Mouse (Mus musculus) MEL (cell line): ENCODE measurements at regions not wholly inside any gene's neighbourhood (a gene's known extent, or its start where the extent isn't known, plus 50 kb on each side); places are given as distances from the start of the nearest gene placed in this dataset.

Source experiments
- CHD1 ChIP-seq: IDR thresholded peaks from 2 replicates; pipeline ENCODE4 v1.6.1; 2012; ENCODE audit warnings: low read depth, mild to moderate bottlenecking, inconsistent platforms, low read length, improper control_type of control experiment
- CTCF ChIP-seq, 3 experiments: IDR thresholded peaks in 2 of 3; conservative IDR thresholded peaks in 1 of 3; 2 replicates each; pipeline ENCODE4 v1.5.1; 2011 to 2012; ENCODE audit warnings: low read length in 3 of 3, low read depth in 2 of 3, mild to moderate bottlenecking in 2 of 3, improper control_type of control experiment in 1 of 3, inconsistent platforms in 1 of 3, mixed read lengths in 1 of 3, moderate library complexity in 1 of 3; ENCODE audit not compliant: control insufficient read depth in 1 of 3, insufficient read depth in 1 of 3, poor library complexity in 1 of 3, severe bottlenecking in 1 of 3
- E2F4 ChIP-seq: IDR thresholded peaks from 2 replicates; pipeline ENCODE4 v1.6.1; 2011; ENCODE audit warnings: low read depth, low read length, improper control_type of control experiment, borderline replicate concordance
- EP300 ChIP-seq, 2 experiments: IDR thresholded peaks; 2 replicates each; pipeline ENCODE4 v1.6.1; 2011; ENCODE audit warnings: improper control_type of control experiment in 2 of 2, low read length in 2 of 2, low read depth in 1 of 2, mild to moderate bottlenecking in 1 of 2
- HCFC1 ChIP-seq: IDR thresholded peaks from 2 replicates; pipeline ENCODE4 v1.6.1; 2012; ENCODE audit warnings: low read depth, mild to moderate bottlenecking, inconsistent platforms, low read length, improper control_type of control experiment, moderate library complexity
- KAT2A ChIP-seq: conservative IDR thresholded peaks from 2 replicates; pipeline ENCODE4 v1.6.1; 2012; ENCODE audit warnings: low read depth, low read length, improper control_type of control experiment, inconsistent platforms
- MEF2A ChIP-seq: IDR thresholded peaks from 2 replicates; pipeline ENCODE4 v1.6.1; 2014; ENCODE audit warnings: low read depth, mild to moderate bottlenecking, inconsistent platforms, low read length, improper control_type of control experiment; ENCODE audit not compliant: poor library complexity, insufficient replicate concordance, severe bottlenecking; ENCODE audit errors: extremely low read depth
- POLR2A ChIP-seq, 2 experiments: IDR thresholded peaks; 2 replicates each; pipeline ENCODE4 v1.6.1; 2011 to 2012; ENCODE audit warnings: low read length in 2 of 2, mild to moderate bottlenecking in 2 of 2, control low read depth in 1 of 2, improper control_type of control experiment in 1 of 2, low read depth in 1 of 2, moderate library complexity in 1 of 2; ENCODE audit not compliant: control insufficient read depth in 1 of 2, insufficient read depth in 1 of 2, poor library complexity in 1 of 2
- UBTF ChIP-seq: IDR thresholded peaks from 2 replicates; pipeline ENCODE4 v1.6.1; 2012; ENCODE audit warnings: low read depth, mild to moderate bottlenecking, inconsistent platforms, low read length, improper control_type of control experiment, moderate library complexity, borderline replicate concordance; ENCODE audit not compliant: insufficient read depth
- USF2 ChIP-seq, 2 experiments: IDR thresholded peaks; 2 replicates each; pipeline ENCODE4 v1.6.1; 2011 to 2012; ENCODE audit warnings: improper control_type of control experiment in 2 of 2, low read length in 2 of 2, borderline replicate concordance in 1 of 2, inconsistent platforms in 1 of 2, low read depth in 1 of 2, mild to moderate bottlenecking in 1 of 2; ENCODE audit not compliant: insufficient read depth in 1 of 2

DNA sequence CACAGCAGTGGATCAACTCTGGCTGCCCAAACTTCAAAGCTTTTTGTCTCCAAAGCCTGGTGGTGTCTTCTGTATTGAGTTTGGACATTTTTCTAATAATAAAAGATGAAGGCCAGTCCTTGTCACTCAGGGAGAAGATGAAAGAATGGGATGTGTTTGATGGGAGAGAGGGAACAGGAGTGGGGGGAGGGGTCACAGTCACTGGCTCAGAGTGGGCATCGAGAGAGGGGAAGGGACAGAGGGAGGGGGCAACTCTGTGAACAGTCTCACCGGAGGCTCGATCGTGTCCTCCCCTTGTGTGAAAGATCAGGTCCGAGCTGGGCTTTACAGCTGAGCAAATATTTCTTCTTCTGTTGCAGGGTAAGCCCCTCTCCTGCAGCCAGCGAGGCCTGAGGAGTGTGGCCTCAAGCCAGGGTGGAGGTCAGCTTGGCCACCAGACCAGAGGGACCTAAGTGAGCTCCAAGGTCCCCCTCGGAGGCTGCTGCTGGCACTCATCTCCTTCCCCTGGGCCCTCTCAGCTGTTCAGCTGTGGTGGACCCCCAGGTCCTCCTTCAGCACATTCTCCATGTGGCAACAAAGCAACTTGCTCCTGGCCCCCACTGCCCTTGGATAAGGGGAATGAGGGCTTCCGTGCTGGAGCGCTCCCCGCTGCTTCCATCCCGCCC lies 108.0 kb upstream of the Zbtb40 start:
- TF ChIP-seq USF2 (IDR thresholded peaks at IDR 0.05; ENCODE audit: borderline replicate concordance in 1 of 2, insufficient read depth in 1 of 2, low read depth in 1 of 2, low read length in 2 of 2) (no peak), POLR2A (IDR thresholded peaks at IDR 0.05; ENCODE audit: control insufficient read depth in 1 of 2, insufficient read depth in 1 of 2, low read depth in 1 of 2, low read length in 2 of 2, poor library complexity in 1 of 2) (no peak), CHD1 (no peak), MEF2A (no peak), KAT2A (no peak), CTCF (IDR thresholded peaks at IDR 0.05 in 2 of 3, conservative IDR thresholded peaks at IDR 0.05 in 1 of 3; ENCODE audit: control insufficient read depth in 1 of 3, insufficient read depth in 1 of 3, low read depth in 2 of 3, low read length in 3 of 3, poor library complexity in 1 of 3, severe bottlenecking in 1 of 3) (no peak), HCFC1 (no peak), UBTF (no peak), EP300 (IDR thresholded peaks at IDR 0.05; ENCODE audit: low read depth in 1 of 2, low read length in 2 of 2) (no peak), E2F4 (no peak)
